Mouse (Mus musculus) midbrain, embryonic 12.5 days (tissue): ENCODE results near the gene Pla2g2d. TPM values are rescaled to one million over a fixed set of nuclear protein-coding genes. Genes with fewer than 3 reads are reported as not detected.
A peak's percentile ranks its signal among the peaks of the same experiment; 100 is the strongest.

Experiments used
- ATAC-seq: fragments of 200-750 bp; cut with Nextera tagmentation; 2 replicates; pipeline ENCODE4 v1.8.0; 2017; ENCODE audit warnings: low read depth, moderate TSS enrichment, moderate library complexity; ENCODE audit not compliant: low FRiP score
- H3K27ac ChIP-seq: fragments of 300-500 bp; sonication (generic); replicated peaks from 2 replicates; pipeline ENCODE4 v1.5.1; 2016; ENCODE audit warnings: mild to moderate bottlenecking
- H3K27me3 ChIP-seq: fragments of 300-500 bp; sonication (generic); 2 replicates; pipeline ENCODE4 v1.6.1; 2016; ENCODE audit warnings: mild to moderate bottlenecking
- H3K36me3 ChIP-seq: fragments of 300-500 bp; sonication (generic); 2 replicates; pipeline ENCODE4 v1.6.1; 2016
- H3K4me1 ChIP-seq: fragments of 300-500 bp; sonication (generic); 2 replicates; pipeline ENCODE4 v1.6.1; 2016
- H3K4me2 ChIP-seq: fragments of 300-500 bp; sonication (generic); replicated peaks from 2 replicates; pipeline ENCODE4 v1.6.1; 2016; ENCODE audit warnings: mild to moderate bottlenecking, moderate library complexity
- H3K4me3 ChIP-seq: fragments of 300-500 bp; sonication (generic); 2 replicates; pipeline ENCODE4 v1.5.1; 2016; ENCODE audit warnings: mild to moderate bottlenecking
- H3K9ac ChIP-seq: fragments of 300-500 bp; sonication (generic); replicated peaks from 2 replicates; pipeline ENCODE4 v1.6.1; 2016; ENCODE audit warnings: mild to moderate bottlenecking, moderate library complexity
- H3K9me3 ChIP-seq: fragments of 300-500 bp; sonication (generic); 2 replicates; pipeline ENCODE4 v1.6.1; 2016; ENCODE audit warnings: mild to moderate bottlenecking
- WGBS: fragments of 180-500 bp; shearing (Covaris S2); methylation state at CpG from one replicate; pipeline ENCODE4 v1.1.7; 2016; 5-methylcytosine and 5-hydroxymethylcytosine counted together
- polyA plus RNA-seq: library from polyadenylated mRNA; unstranded; fragments of >200 nt; fragmentation: Nextera tagmentation; extraction: Ambion mirVana; gene quantifications from 2 replicates; pipeline ENCODE4 v1.2.1, GENCODE M21; 2016

Gene Pla2g2d
- 0.21 and 0.33 TPM in 2 replicates for polyA plus RNA-seq

DNA sequence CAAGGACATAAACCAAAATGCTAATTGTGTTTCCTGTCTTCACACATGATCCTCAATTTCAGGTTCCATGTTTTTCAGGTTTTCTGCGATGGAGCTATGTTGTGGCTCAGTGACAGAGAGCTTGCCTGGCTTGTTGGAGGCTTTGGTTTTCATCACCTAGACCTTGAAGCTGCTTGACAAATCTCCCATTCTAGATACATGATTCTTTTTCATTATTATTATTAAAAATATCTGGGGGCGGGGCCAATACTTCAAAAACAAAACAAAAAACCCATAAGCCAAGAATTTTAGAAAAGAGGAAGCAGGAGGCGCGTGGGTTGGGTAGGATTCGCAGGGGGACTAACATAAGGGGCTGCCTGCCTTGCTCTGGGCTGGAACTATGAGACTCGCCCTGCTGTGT, at the start of gene Pla2g2d:
Gene Pla2g2d (plus strand): TSS at position 301 of the 400 bp plus-strand sequence.
- Histone ChIP-seq H3K36me3 (no peaks in the 10 kb centered on the region), H3K4me2 (no peak within 1 kb of the TSS), H3K9ac (no peak within 1 kb of the TSS), H3K27me3 (no peaks in the 10 kb centered on the region), H3K9me3 (no peaks in the 10 kb centered on the region), H3K27ac (no peak within 1 kb of the TSS), H3K4me1 (peaks cover 9% of the 10 kb centered on the region; the same call in 1 of the 2 replicates), H3K4me3 (no peak within 1 kb of the TSS)
- 83% methylated on average over 6 of the region's 6 CpGs for WGBS
- ATAC-seq, result no peak

- no peaks in the 10 kb centered on the region for H3K36me3 ChIP-seq
- H3K27ac ChIP-seq, result no peak overlapping the region
- 81% methylated on average over 5 of the region's 5 CpGs for WGBS
- 0 out of 2 replicates have a peak overlapping the region, but pooled peaks have one; percentile 60 for H3K4me2 ChIP-seq
- H3K27me3 ChIP-seq, result 0 out of 2 replicates have a peak, but pooled peaks cover 3% of the 10 kb centered on the region
- no peak overlapping the region for H3K4me3 ChIP-seq
- ATAC-seq, result no peak
- H3K9ac ChIP-seq, result no peak overlapping the region
- peaks cover 25% of the 10 kb centered on the region for H3K4me1 ChIP-seq
- no peaks in the 10 kb centered on the region for H3K9me3 ChIP-seq
These were observed 49.8 kb upstream of the Pla2g2d start for GRCm38 (mm10) chr4:138725751-138726150.

DNA sequence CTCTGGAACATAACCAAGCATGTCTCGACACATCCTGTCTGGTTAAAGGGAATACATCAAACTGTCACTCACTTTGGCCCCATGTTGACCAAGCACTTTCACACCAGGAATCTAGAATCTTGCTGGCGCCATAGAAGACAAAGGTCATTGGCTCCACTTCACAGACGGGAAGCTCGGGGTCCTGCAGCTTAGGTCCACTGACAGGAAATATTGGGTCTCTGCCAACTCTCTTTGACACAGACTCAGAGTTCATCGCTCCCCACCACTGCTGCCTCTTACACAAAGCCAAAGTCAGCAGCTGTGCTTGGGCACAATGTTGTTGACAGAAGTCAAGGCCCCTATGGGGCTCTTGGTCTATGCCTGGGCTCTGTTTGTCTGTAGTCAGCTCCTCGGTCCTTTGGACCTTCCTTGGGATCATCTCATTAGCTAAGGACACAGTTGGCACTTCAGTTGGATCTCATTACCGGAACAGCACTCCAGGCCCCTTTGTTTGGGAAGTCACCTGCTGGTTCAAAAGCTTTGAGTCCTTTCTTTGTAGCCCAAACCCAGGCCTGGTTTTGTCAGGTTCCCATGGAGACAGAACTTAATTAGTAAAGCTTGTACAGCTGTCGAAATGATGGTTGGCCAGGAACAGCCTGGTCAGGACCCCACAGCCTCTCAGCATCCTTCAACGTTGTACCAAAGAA, 46.4 kb upstream of the Pla2g2d start:
- peak; percentile 41; the same call in 1 of the 2 replicates for ATAC-seq
- 27% methylated on average over 9 of the region's 9 CpGs for WGBS
- no peak overlapping the region for H3K27ac ChIP-seq

GRCm38 (mm10) chr4:138734105-138734504, 41.4 kb upstream of the Pla2g2d start:
- ATAC-seq, result no peak
- Histone ChIP-seq H3K9me3 (no peaks in the 10 kb centered on the region), H3K4me1 (peaks cover 13% of the 10 kb centered on the region), H3K4me2 (no peak overlapping the region), H3K27ac (no peak overlapping the region), H3K9ac (no peak overlapping the region), H3K4me3 (no peak overlapping the region), H3K27me3 (no peaks in the 10 kb centered on the region; the same call in 1 of the 2 replicates), H3K36me3 (no peaks in the 10 kb centered on the region)
- 80% methylated on average over 7 of the region's 7 CpGs for WGBS

More for the DNA sequence above, 46.4 kb upstream of the Pla2g2d start:
- Histone ChIP-seq H3K9me3 (no peaks in the 10 kb centered on the region), H3K4me3 (no peak overlapping the region), H3K27me3 (peaks cover 3% of the 10 kb centered on the region; the same call in 1 of the 2 replicates), H3K9ac (no peak overlapping the region), H3K36me3 (no peaks in the 10 kb centered on the region), H3K4me2 (no peak overlapping the region), H3K4me1 (peaks cover 23% of the 10 kb centered on the region)

GRCm38 (mm10) chr4:138734863-138735262, 40.7 kb upstream of the Pla2g2d start:
- no peak overlapping the region for H3K4me2 ChIP-seq
- H3K4me3 ChIP-seq, result no peak overlapping the region
- no peak overlapping the region for H3K27ac ChIP-seq
- ATAC-seq, result no peak
- WGBS, result 91% methylated on average over 4 of the region's 4 CpGs
- H3K27me3 ChIP-seq, result no peaks in the 10 kb centered on the region; the same call in 1 of the 2 replicates
- H3K9me3 ChIP-seq, result no peaks in the 10 kb centered on the region
- H3K36me3 ChIP-seq, result no peaks in the 10 kb centered on the region
- H3K4me1 ChIP-seq, result peaks cover 13% of the 10 kb centered on the region
- H3K9ac ChIP-seq, result no peak overlapping the region

GRCm38 (mm10) chr4:138737031-138737430, 38.5 kb upstream of the Pla2g2d start, which contains the start of gene Ubxn10:
Gene Ubxn10, minus strand, starts transcription at chr4:138737167.
- H3K36me3 ChIP-seq, result no peaks in the 10 kb centered on the region
- 73% methylated on average over 7 of the region's 7 CpGs for WGBS
- peaks cover 3% of the 10 kb centered on the region; the same call in 1 of the 2 replicates for H3K27me3 ChIP-seq
- no peak for ATAC-seq
- no peak within 1 kb of the TSS for H3K9ac ChIP-seq
- no peak within 1 kb of the TSS for H3K27ac ChIP-seq
- no peak within 1 kb of the TSS for H3K4me2 ChIP-seq
- no peaks in the 10 kb centered on the region for H3K9me3 ChIP-seq
- H3K4me3 ChIP-seq, result no peak within 1 kb of the TSS
- H3K4me1 ChIP-seq, result peaks cover 13% of the 10 kb centered on the region

GRCm38 (mm10) chr4:138739136-138739851, 36.2 kb upstream of the Pla2g2d start:
- H3K27ac ChIP-seq, result no peak overlapping the region
- no peak overlapping the region for H3K4me2 ChIP-seq
- no peaks in the 10 kb centered on the region for H3K36me3 ChIP-seq
- H3K27me3 ChIP-seq, result peaks cover 7% of the 10 kb centered on the region; the same call in 1 of the 2 replicates
- H3K9ac ChIP-seq, result no peak overlapping the region
- no peaks in the 10 kb centered on the region for H3K9me3 ChIP-seq
- no peak overlapping the region for H3K4me3 ChIP-seq
- ATAC-seq, result no peak
- peaks cover 13% of the 10 kb centered on the region for H3K4me1 ChIP-seq
- WGBS, result 7% methylated on average over 7 of the region's 7 CpGs

GRCm38 (mm10) chr4:138745884-138746283, 29.7 kb upstream of the Pla2g2d start:
- H3K4me3 ChIP-seq, result no peak overlapping the region
- no peak for ATAC-seq
- peaks cover 7% of the 10 kb centered on the region; the same call in 1 of the 2 replicates for H3K27me3 ChIP-seq
- H3K9me3 ChIP-seq, result no peaks in the 10 kb centered on the region
- H3K4me2 ChIP-seq, result no peak overlapping the region
- WGBS, result 71% methylated on average over 4 of the region's 4 CpGs
- H3K4me1 ChIP-seq, result 0 out of 2 replicates have a peak, but pooled peaks cover 6% of the 10 kb centered on the region
- no peak overlapping the region for H3K27ac ChIP-seq
- no peaks in the 10 kb centered on the region for H3K36me3 ChIP-seq
- no peak overlapping the region for H3K9ac ChIP-seq

- Histone ChIP-seq H3K4me3 (no peak overlapping the region), H3K9ac (no peak overlapping the region), H3K4me1 (0 out of 2 replicates have a peak, but pooled peaks cover 6% of the 10 kb centered on the region), H3K27me3 (0 out of 2 replicates have a peak, but pooled peaks cover 5% of the 10 kb centered on the region), H3K9me3 (no peaks in the 10 kb centered on the region), H3K27ac (no peak overlapping the region), H3K4me2 (no peak overlapping the region), H3K36me3 (no peaks in the 10 kb centered on the region)
- no peak for ATAC-seq
- 90% methylated on average over 9 of the region's 9 CpGs for WGBS
These were observed 28.7 kb upstream of the Pla2g2d start for GRCm38 (mm10) chr4:138746866-138747265.

GRCm38 (mm10) chr4:138747851-138748250, 27.7 kb upstream of the Pla2g2d start:
- no peak overlapping the region for H3K4me2 ChIP-seq
- H3K9me3 ChIP-seq, result no peaks in the 10 kb centered on the region
- 0 out of 2 replicates have a peak, but pooled peaks cover 6% of the 10 kb centered on the region for H3K4me1 ChIP-seq
- H3K27ac ChIP-seq, result peak overlapping the region; percentile 39; the same call in 1 of the 2 replicates
- H3K4me3 ChIP-seq, result no peak overlapping the region
- no peaks in the 10 kb centered on the region for H3K36me3 ChIP-seq
- no peak overlapping the region for H3K9ac ChIP-seq
- 62% methylated on average over 10 of the region's 10 CpGs for WGBS
- peak; percentile 68 for ATAC-seq
- 0 out of 2 replicates have a peak, but pooled peaks cover 5% of the 10 kb centered on the region for H3K27me3 ChIP-seq

- H3K36me3 ChIP-seq, result no peaks in the 10 kb centered on the region
- H3K4me2 ChIP-seq, result no peak overlapping the region
- H3K9me3 ChIP-seq, result no peaks in the 10 kb centered on the region
- H3K27ac ChIP-seq, result peak overlapping the region; percentile 39; the same call in 1 of the 2 replicates
- 58% methylated on average over 8 of the region's 8 CpGs for WGBS
- H3K27me3 ChIP-seq, result 0 out of 2 replicates have a peak, but pooled peaks cover 3% of the 10 kb centered on the region
- no peak overlapping the region for H3K9ac ChIP-seq
- H3K4me3 ChIP-seq, result no peak overlapping the region
- no peak for ATAC-seq
- H3K4me1 ChIP-seq, result 0 out of 2 replicates have a peak, but pooled peaks cover 6% of the 10 kb centered on the region
These were observed 27.0 kb upstream of the Pla2g2d start for GRCm38 (mm10) chr4:138748369-138749072.
